Mouse (Mus musculus) olfactory bulb, adult 2 months (tissue): ENCODE results near the gene Chit1.

Source experiments
- CTCF ChIP-seq: fragments of 200-500 bp; IDR thresholded peaks from 2 replicates; pipeline ENCODE4 v1.5.1; 2012; ENCODE audit warnings: low read depth, mild to moderate bottlenecking, low read length, moderate library complexity; ENCODE audit not compliant: insufficient read depth
- POLR2A ChIP-seq: fragments of 200-500 bp; IDR thresholded peaks from 2 replicates; pipeline ENCODE4 v1.6.1; 2012; ENCODE audit warnings: mild to moderate bottlenecking, low read depth, low read length, moderate library complexity; ENCODE audit not compliant: insufficient read depth

- TF ChIP-seq CTCF (no peak), POLR2A (no peak)
Observed at GRCm38 (mm10) chr1:134194298-134195022, 83.4 kb downstream of the Chit1 start.
